Mouse (Mus musculus): Measurements from ENCODE around the gene Necap2. TPM values are rescaled to one million over a fixed set of nuclear protein-coding genes. Genes with fewer than 3 reads are reported as not detected.

Gene Necap2
- polyA plus RNA-seq, 1 experiment from 2014 or later, result 97.5 TPM

- no peak for ATAC-seq (ENCODE audit: insufficient read depth, low FRiP score)
- Histone ChIP-seq H3K27me3 (ENCODE audit: control insufficient read depth, insufficient read depth, low read length) (no peaks in the 10 kb centered on the region), H3K4me2 (ENCODE audit: low read depth, low read length) (no peak overlapping the region), H3K9me3 (replicated peaks; ENCODE audit: control insufficient read depth, low read length) (no peaks in the 10 kb centered on the region), H3K27ac (ENCODE audit: low read length) (no peak overlapping the region), H3K36me3 (ENCODE audit: control insufficient read depth, insufficient read depth, low read length) (no peaks in the 10 kb centered on the region), H3K4me1 (ENCODE audit: control insufficient read depth, insufficient read depth, low read length) (no peaks in the 10 kb centered on the region), H3K9ac (ENCODE audit: low read length) (no peak overlapping the region), H3K4me3 (replicated peaks; ENCODE audit: low read length) (no peak overlapping the region)
- 65% methylated on average over 10 of the region's 10 CpGs for WGBS
These were observed 8.7 kb upstream of the Necap2 start for GRCm38 (mm10) chr4:141086862-141087261.

GRCm38 (mm10) chr4:141078510-141079137, 467 bp upstream of the Necap2 start:
- no peak for ATAC-seq (ENCODE audit: insufficient read depth, low FRiP score)
- no peak overlapping the region for H3K4me3 ChIP-seq (replicated peaks; ENCODE audit: low read length)
- no peak overlapping the region for H3K9ac ChIP-seq (ENCODE audit: low read length)
- H3K36me3 ChIP-seq (ENCODE audit: control insufficient read depth, insufficient read depth, low read length), result no peaks in the 10 kb centered on the region
- WGBS, result 73% methylated on average over 18 of the region's 18 CpGs
- H3K4me1 ChIP-seq (ENCODE audit: control insufficient read depth, insufficient read depth, low read length), result peaks cover 14% of the 10 kb centered on the region
- no peak overlapping the region for H3K4me2 ChIP-seq (ENCODE audit: low read depth, low read length)
- no peaks in the 10 kb centered on the region for H3K9me3 ChIP-seq (replicated peaks; ENCODE audit: control insufficient read depth, low read length)
- H3K27ac ChIP-seq (ENCODE audit: low read length), result no peak overlapping the region
- no peaks in the 10 kb centered on the region for H3K27me3 ChIP-seq (ENCODE audit: control insufficient read depth, insufficient read depth, low read length)

- Histone ChIP-seq H3K4me3 (replicated peaks; ENCODE audit: low read length) (peak overlapping the region; percentile 95), H3K27ac (ENCODE audit: low read length) (peak overlapping the region; percentile 57; the same call in 1 of the 2 replicates)
These were observed 1.2 kb downstream of the Necap2 start for GRCm38 (mm10) chr4:141076761-141077506.

GRCm38 (mm10) chr4:141074109-141074508, 4.0 kb downstream of the Necap2 start:
- Histone ChIP-seq H3K27me3 (ENCODE audit: control insufficient read depth, insufficient read depth, low read length) (no peaks in the 10 kb centered on the region), H3K4me2 (ENCODE audit: low read depth, low read length) (no peak overlapping the region), H3K4me1 (ENCODE audit: control insufficient read depth, insufficient read depth, low read length) (peaks cover 14% of the 10 kb centered on the region), H3K4me3 (replicated peaks; ENCODE audit: low read length) (no peak overlapping the region), H3K9ac (ENCODE audit: low read length) (0 out of 2 replicates have a peak overlapping the region, but pooled peaks have one; percentile 1), H3K9me3 (replicated peaks; ENCODE audit: control insufficient read depth, low read length) (no peaks in the 10 kb centered on the region), H3K36me3 (ENCODE audit: control insufficient read depth, insufficient read depth, low read length) (no peaks in the 10 kb centered on the region), H3K27ac (ENCODE audit: low read length) (no peak overlapping the region)
- WGBS, result 92% methylated on average over 4 of the region's 4 CpGs
- ATAC-seq (ENCODE audit: insufficient read depth, low FRiP score), result no peak

More at GRCm38 (mm10) chr4:141076761-141077506, 1.2 kb downstream of the Necap2 start:
- Histone ChIP-seq H3K9me3 (replicated peaks; ENCODE audit: control insufficient read depth, low read length) (no peaks in the 10 kb centered on the region), H3K4me2 (ENCODE audit: low read depth, low read length) (peak overlapping the region; percentile 92), H3K36me3 (ENCODE audit: control insufficient read depth, insufficient read depth, low read length) (no peaks in the 10 kb centered on the region), H3K27me3 (ENCODE audit: control insufficient read depth, insufficient read depth, low read length) (no peaks in the 10 kb centered on the region), H3K9ac (ENCODE audit: low read length) (peak overlapping the region; percentile 91), H3K4me1 (ENCODE audit: control insufficient read depth, insufficient read depth, low read length) (peaks cover 14% of the 10 kb centered on the region)
- WGBS, result 63% methylated on average over 17 of the region's 17 CpGs
- no peak for ATAC-seq (ENCODE audit: insufficient read depth, low FRiP score)

- H3K4me1 ChIP-seq (ENCODE audit: control insufficient read depth, insufficient read depth, low read length), result peaks cover 14% of the 10 kb centered on the region
- 0 out of 2 replicates have a peak overlapping the region, but pooled peaks have one; percentile 1 for H3K9ac ChIP-seq (ENCODE audit: low read length)
- H3K9me3 ChIP-seq (replicated peaks; ENCODE audit: control insufficient read depth, low read length), result no peaks in the 10 kb centered on the region
- ATAC-seq (ENCODE audit: insufficient read depth, low FRiP score), result no peak
- H3K4me3 ChIP-seq (replicated peaks; ENCODE audit: low read length), result no peak overlapping the region
- H3K27me3 ChIP-seq (ENCODE audit: control insufficient read depth, insufficient read depth, low read length), result no peaks in the 10 kb centered on the region
- 82% methylated on average over 9 of the region's 9 CpGs for WGBS
- no peak overlapping the region for H3K4me2 ChIP-seq (ENCODE audit: low read depth, low read length)
- no peak overlapping the region for H3K27ac ChIP-seq (ENCODE audit: low read length)
- H3K36me3 ChIP-seq (ENCODE audit: control insufficient read depth, insufficient read depth, low read length), result no peaks in the 10 kb centered on the region
These were observed 4.5 kb downstream of the Necap2 start for GRCm38 (mm10) chr4:141073661-141074060.

GRCm38 (mm10) chr4:141072502-141072901, 5.7 kb downstream of the Necap2 start:
- H3K4me3 ChIP-seq (replicated peaks; ENCODE audit: low read length), result no peak overlapping the region
- peaks cover 16% of the 10 kb centered on the region for H3K4me1 ChIP-seq (ENCODE audit: control insufficient read depth, insufficient read depth, low read length)
- WGBS, result 87% methylated on average over 11 of the region's 11 CpGs
- no peaks in the 10 kb centered on the region for H3K9me3 ChIP-seq (replicated peaks; ENCODE audit: control insufficient read depth, low read length)
- H3K27me3 ChIP-seq (ENCODE audit: control insufficient read depth, insufficient read depth, low read length), result no peaks in the 10 kb centered on the region
- H3K4me2 ChIP-seq (ENCODE audit: low read depth, low read length), result no peak overlapping the region
- H3K9ac ChIP-seq (ENCODE audit: low read length), result no peak overlapping the region
- no peak overlapping the region for H3K27ac ChIP-seq (ENCODE audit: low read length)
- no peak for ATAC-seq (ENCODE audit: insufficient read depth, low FRiP score)
- H3K36me3 ChIP-seq (ENCODE audit: control insufficient read depth, insufficient read depth, low read length), result no peaks in the 10 kb centered on the region

- Histone ChIP-seq H3K9me3 (replicated peaks; ENCODE audit: control insufficient read depth, low read length) (no peaks in the 10 kb centered on the region), H3K4me3 (replicated peaks; ENCODE audit: low read length) (no peak overlapping the region), H3K4me1 (ENCODE audit: control insufficient read depth, insufficient read depth, low read length) (peaks cover 9% of the 10 kb centered on the region; the same call in 1 of the 2 replicates), H3K36me3 (ENCODE audit: control insufficient read depth, insufficient read depth, low read length) (no peaks in the 10 kb centered on the region; the same call in 1 of the 2 replicates), H3K27ac (ENCODE audit: low read length) (no peak overlapping the region), H3K27me3 (ENCODE audit: control insufficient read depth, insufficient read depth, low read length) (no peaks in the 10 kb centered on the region), H3K4me2 (ENCODE audit: low read depth, low read length) (no peak overlapping the region), H3K9ac (ENCODE audit: low read length) (no peak overlapping the region)
- ATAC-seq (ENCODE audit: insufficient read depth, low FRiP score), result no peak
- 65% methylated on average over 4 of the region's 4 CpGs for WGBS
These were observed 8.4 kb downstream of the Necap2 start for GRCm38 (mm10) chr4:141069731-141070130.

- H3K4me1 ChIP-seq (ENCODE audit: control insufficient read depth, insufficient read depth, low read length), result peaks cover 9% of the 10 kb centered on the region; the same call in 1 of the 2 replicates
- 83% methylated on average over 8 of the region's 8 CpGs for WGBS
- no peaks in the 10 kb centered on the region for H3K9me3 ChIP-seq (replicated peaks; ENCODE audit: control insufficient read depth, low read length)
- H3K4me3 ChIP-seq (replicated peaks; ENCODE audit: low read length), result no peak overlapping the region
- no peak overlapping the region for H3K27ac ChIP-seq (ENCODE audit: low read length)
- H3K9ac ChIP-seq (ENCODE audit: low read length), result no peak overlapping the region
- H3K4me2 ChIP-seq (ENCODE audit: low read depth, low read length), result no peak overlapping the region
- H3K36me3 ChIP-seq (ENCODE audit: control insufficient read depth, insufficient read depth, low read length), result no peaks in the 10 kb centered on the region; the same call in 1 of the 2 replicates
- no peak for ATAC-seq (ENCODE audit: insufficient read depth, low FRiP score)
- no peaks in the 10 kb centered on the region for H3K27me3 ChIP-seq (ENCODE audit: control insufficient read depth, insufficient read depth, low read length)
These were observed 9.5 kb downstream of the Necap2 start for GRCm38 (mm10) chr4:141068655-141069054.

- H3K9ac ChIP-seq (ENCODE audit: low read length), result peak overlapping the region; percentile 26; the same call in 1 of the 2 replicates
- H3K36me3 ChIP-seq (ENCODE audit: control insufficient read depth, insufficient read depth, low read length), result no peaks in the 10 kb centered on the region; the same call in 1 of the 2 replicates
- H3K9me3 ChIP-seq (replicated peaks; ENCODE audit: control insufficient read depth, low read length), result no peaks in the 10 kb centered on the region
- ATAC-seq (ENCODE audit: insufficient read depth, low FRiP score), result no peak
- no peaks in the 10 kb centered on the region for H3K27me3 ChIP-seq (ENCODE audit: control insufficient read depth, insufficient read depth, low read length)
- peaks cover 9% of the 10 kb centered on the region; the same call in 1 of the 2 replicates for H3K4me1 ChIP-seq (ENCODE audit: control insufficient read depth, insufficient read depth, low read length)
- H3K4me2 ChIP-seq (ENCODE audit: low read depth, low read length), result no peak overlapping the region
- WGBS, result 79% methylated on average over 9 of the region's 9 CpGs
- no peak overlapping the region for H3K4me3 ChIP-seq (replicated peaks; ENCODE audit: low read length)
- no peak overlapping the region for H3K27ac ChIP-seq (ENCODE audit: low read length)
These were observed 10.6 kb downstream of the Necap2 start for GRCm38 (mm10) chr4:141067516-141068046.
